8 mouse cellular contexts compared by ENCODE assay signal in the genomic region with DNA sequence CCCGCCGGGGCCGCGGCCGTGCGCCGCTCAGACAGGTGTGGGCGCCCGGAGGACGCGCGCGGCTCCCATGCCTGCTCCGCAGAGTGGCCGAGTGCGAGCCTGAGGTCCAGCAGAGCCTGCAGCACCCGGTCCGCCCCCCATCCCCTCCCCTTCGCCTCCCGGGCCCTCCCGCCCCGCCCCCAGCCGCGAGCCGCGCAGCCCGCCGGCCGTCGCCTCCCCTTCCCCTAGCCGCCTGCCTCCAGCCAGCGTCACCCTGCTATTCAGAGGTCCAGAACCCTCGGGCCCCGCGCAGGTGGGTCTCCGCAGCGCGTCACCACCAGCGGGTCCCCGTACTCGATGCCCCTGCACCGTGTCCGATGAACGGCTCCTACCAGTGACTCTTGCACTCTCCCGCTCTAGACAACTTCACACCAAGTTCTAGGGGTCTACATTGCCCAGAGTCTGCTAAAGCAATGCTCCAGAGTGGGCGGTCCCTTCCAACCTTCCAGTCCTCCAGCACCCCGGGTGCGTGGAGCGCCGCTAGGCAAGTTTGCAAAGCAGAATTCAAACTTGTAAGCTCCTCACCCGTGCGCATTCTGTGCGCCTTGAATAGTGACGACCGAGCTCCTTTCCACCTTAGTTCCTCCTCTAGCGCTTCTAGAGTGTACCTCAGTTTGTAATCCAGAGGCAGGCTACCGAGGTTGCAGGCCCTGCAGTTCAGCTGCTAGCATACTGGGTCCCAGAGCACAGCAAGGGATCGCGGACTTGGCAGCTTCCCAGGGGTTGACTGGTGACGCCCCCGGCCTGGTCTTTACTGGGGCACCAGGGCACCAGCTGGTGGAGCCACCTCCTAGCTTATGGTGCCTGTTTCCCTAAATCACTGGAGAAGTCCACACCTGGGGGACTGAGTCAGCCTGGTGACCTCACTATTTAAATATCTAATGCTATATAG. TPM values are rescaled to one million over a fixed set of nuclear protein-coding genes. Genes with fewer than 3 reads are reported as not detected.
DNase-seq lines count a peak whose midpoint lies in the region; ATAC-seq and TF ChIP-seq lines count a peak whose summit lies in the region.

No protein-coding gene starts in this region.

- peak overlapping the region; percentile 78 for H3K27ac ChIP-seq in embryonic facial prominence, embryonic 15.5 days (replicated peaks)
- peak overlapping the region; percentile 72 for H3K27ac ChIP-seq in heart, embryonic 11.5 days (ENCODE audit: low read depth, low read length)
- peak overlapping the region; percentile 70 for H3K27ac ChIP-seq in kidney, embryonic 14.5 days (ENCODE audit: low read depth, low read length)

- peak; percentile 15; the same call in 1 of the 2 replicates for TF ChIP-seq CTCF in lung, adult 2 months (IDR thresholded peaks at IDR 0.05; ENCODE audit: insufficient read depth, low read length)

- peaks cover 25% of the 10 kb centered on the region for H3K4me1 ChIP-seq in embryonic facial prominence, embryonic 15.5 days
- 0 out of 2 replicates have a peak, but pooled peaks cover 4% of the 10 kb centered on the region for H3K4me1 ChIP-seq in heart, embryonic 11.5 days (ENCODE audit: control insufficient read depth, insufficient read depth, low read length)
- no peaks in the 10 kb centered on the region for H3K4me1 ChIP-seq in kidney, embryonic 14.5 days (ENCODE audit: control insufficient read depth, insufficient read depth, low read length)
- peaks cover 2% of the 10 kb centered on the region; the same call in 1 of the 2 replicates for H3K4me1 ChIP-seq in lung, adult 2 months (ENCODE audit: control insufficient read depth, insufficient read depth, low read length)

- H3K9ac ChIP-seq in embryonic facial prominence, embryonic 15.5 days: peak overlapping the region; percentile 72
- H3K9ac ChIP-seq in heart, embryonic 11.5 days (ENCODE audit: low read depth, low read length): peak overlapping the region; percentile 81
- peak overlapping the region; percentile 81 for H3K9ac ChIP-seq in kidney, embryonic 14.5 days (ENCODE audit: low read depth, low read length)

- no peaks in the 10 kb centered on the region for H3K27me3 ChIP-seq in embryonic facial prominence, embryonic 15.5 days
- H3K27me3 ChIP-seq in heart, embryonic 11.5 days (ENCODE audit: control insufficient read depth, insufficient read depth, low read length): peaks cover 4% of the 10 kb centered on the region; the same call in 1 of the 2 replicates
- no peaks in the 10 kb centered on the region for H3K27me3 ChIP-seq in kidney, embryonic 14.5 days (ENCODE audit: control insufficient read depth, insufficient read depth, low read length)

- peak; percentile 78 for ATAC-seq in embryonic facial prominence, embryonic 15.5 days (ENCODE audit: insufficient number of reproducible peaks, low FRiP score, low TSS enrichment, low read depth)
- peak; percentile 75 for ATAC-seq in heart, embryonic 11.5 days (replicated peaks; ENCODE audit: insufficient number of reproducible peaks, low FRiP score, low TSS enrichment)
- peak; percentile 91 for ATAC-seq in kidney, embryonic 14.5 days (ENCODE audit: low FRiP score, low TSS enrichment)
- ATAC-seq in erythroid progenitor cell, adult 5-6 weeks (replicated peaks; ENCODE audit: low FRiP score, poor library complexity, severe bottlenecking): no peak

- peak; percentile 38; the same call in 1 of the 2 replicates for TF ChIP-seq POLR2A in lung, adult 2 months (IDR thresholded peaks at IDR 0.05; ENCODE audit: borderline replicate concordance, extremely low read depth, low read depth, low read length)

- peak; percentile 90 for DNase-seq in 3T3-L1 (ENCODE audit: low read depth, low spot score)
- peak; percentile 70 to 80 for DNase-seq in adrenal gland, postnatal 36 days
- peak; percentile 38 for DNase-seq in lung, adult 2 months
- DNase-seq in ovary, postnatal 10 days (ENCODE audit: low spot score): peak; percentile 38

- H3K9me3 ChIP-seq in embryonic facial prominence, embryonic 15.5 days (replicated peaks): no peaks in the 10 kb centered on the region
- no peaks in the 10 kb centered on the region for H3K9me3 ChIP-seq in heart, embryonic 11.5 days (replicated peaks; ENCODE audit: control insufficient read depth, low read length)
- H3K9me3 ChIP-seq in kidney, embryonic 14.5 days (ENCODE audit: control insufficient read depth, low read length): peaks cover 5% of the 10 kb centered on the region; the same call in 1 of the 2 replicates

- H3K4me2 ChIP-seq in embryonic facial prominence, embryonic 15.5 days (replicated peaks): peak overlapping the region; percentile 89
- H3K4me2 ChIP-seq in heart, embryonic 11.5 days: peak overlapping the region; percentile 90
- peak overlapping the region; percentile 90 for H3K4me2 ChIP-seq in kidney, embryonic 14.5 days (replicated peaks; ENCODE audit: low read depth, low read length)

- H3K36me3 ChIP-seq in embryonic facial prominence, embryonic 15.5 days: no peaks in the 10 kb centered on the region
- no peaks in the 10 kb centered on the region for H3K36me3 ChIP-seq in heart, embryonic 11.5 days (ENCODE audit: control insufficient read depth, insufficient read depth, low read length)
- H3K36me3 ChIP-seq in kidney, embryonic 14.5 days (ENCODE audit: control insufficient read depth, insufficient read depth, low read length): no peaks in the 10 kb centered on the region

- under 1% methylated on average over 60 of the region's 61 CpGs for WGBS in embryonic facial prominence, embryonic 15.5 days
- under 1% methylated on average over 54 of the region's 61 CpGs for WGBS in heart, embryonic 11.5 days (ENCODE audit: insufficient replicate concordance)
- WGBS in kidney, embryonic 14.5 days: under 1% methylated on average over 48 of the region's 61 CpGs
- under 1% methylated on average over 57 of the region's 61 CpGs for WGBS in lung, adult 2 months

- H3K4me3 ChIP-seq in embryonic facial prominence, embryonic 15.5 days (replicated peaks): peak overlapping the region; percentile 76
- H3K4me3 ChIP-seq in heart, embryonic 11.5 days (ENCODE audit: low read depth, low read length): peak overlapping the region; percentile 71
- peak overlapping the region; percentile 73 for H3K4me3 ChIP-seq in kidney, embryonic 14.5 days (ENCODE audit: low read length)
- H3K4me3 ChIP-seq in lung, adult 2 months (replicated peaks; ENCODE audit: extremely low read depth, low read depth, low read length): peak overlapping the region; percentile 61

RNA-seq across cellular contexts. Expression of a gene that starts 9.3 kb away (rescaled TPM):
- 10 to 100 TPM; 17.7 to 29.7 TPM for total RNA-seq in adrenal gland, postnatal 36 days (2021)
- polyA plus RNA-seq in embryonic facial prominence, embryonic 15.5 days (2015; fragmentation: Nextera tagmentation; extraction: Ambion mirVana): 101 and 112 TPM in 2 replicates
- polyA plus RNA-seq in heart, embryonic 11.5 days (2014; fragmentation: Nextera tagmentation; extraction: Ambion mirVana): 34.7 and 38.8 TPM in 2 replicates
- polyA plus RNA-seq in kidney, embryonic 14.5 days (2014; fragmentation: Nextera tagmentation; extraction: Ambion mirVana): 70.6 and 80.0 TPM in 2 replicates
- polyA plus RNA-seq in lung, adult 2 months (2012; rRNA removed): 91.3 and 104 TPM in 2 replicates
- not detected in 2 replicates for total RNA-seq in erythroid progenitor cell, adult 5-6 weeks (2015; ENCODE audit: low replicate concordance)
- 0.77 TPM in 1 of 2 replicates, not detected in the other for total RNA-seq in erythroid progenitor cell, adult 5-6 weeks (2017; ENCODE audit: low replicate concordance)

Comparison
In these comparisons a context has a peak if more than half of its experiments do, and no peak if none do; other contexts are left out.
1. DNase-seq: peak in every context shown above with its lines; median percentile 90 in 3T3-L1; 75 in adrenal gland, postnatal 36 days; 38 in lung, adult 2 months; 38 in ovary, postnatal 10 days.